Mouse (Mus musculus): Measurements from ENCODE around the gene 5730455P16Rik.
"Not testable (repeated sequence)": the region's sequence is repeated elsewhere in the genome, so short reads cannot be mapped to it uniquely, and the experiment has no call there.

GRCm38 (mm10) chr11:80379184-80379583, 1.4 kb upstream of the 5730455P16Rik start:
- TF ChIP-seq POLR2A (IDR thresholded peaks at IDR 0.05; ENCODE audit: borderline replicate concordance, extremely low read depth, insufficient read depth, insufficient read length, poor library complexity, severe bottlenecking); CTCF (IDR thresholded peaks at IDR 0.05; ENCODE audit: borderline replicate concordance, extremely low read depth, insufficient read depth, insufficient read length): not testable (repeated sequence)

Data from brain, embryonic 14.5 days (tissue).